Mouse (Mus musculus): ENCODE measurements at regions not wholly inside any gene's neighbourhood (a gene's known extent, or its start where the extent isn't known, plus 50 kb on each side); places are given as distances from the start of the nearest gene placed in this dataset.

DNA sequence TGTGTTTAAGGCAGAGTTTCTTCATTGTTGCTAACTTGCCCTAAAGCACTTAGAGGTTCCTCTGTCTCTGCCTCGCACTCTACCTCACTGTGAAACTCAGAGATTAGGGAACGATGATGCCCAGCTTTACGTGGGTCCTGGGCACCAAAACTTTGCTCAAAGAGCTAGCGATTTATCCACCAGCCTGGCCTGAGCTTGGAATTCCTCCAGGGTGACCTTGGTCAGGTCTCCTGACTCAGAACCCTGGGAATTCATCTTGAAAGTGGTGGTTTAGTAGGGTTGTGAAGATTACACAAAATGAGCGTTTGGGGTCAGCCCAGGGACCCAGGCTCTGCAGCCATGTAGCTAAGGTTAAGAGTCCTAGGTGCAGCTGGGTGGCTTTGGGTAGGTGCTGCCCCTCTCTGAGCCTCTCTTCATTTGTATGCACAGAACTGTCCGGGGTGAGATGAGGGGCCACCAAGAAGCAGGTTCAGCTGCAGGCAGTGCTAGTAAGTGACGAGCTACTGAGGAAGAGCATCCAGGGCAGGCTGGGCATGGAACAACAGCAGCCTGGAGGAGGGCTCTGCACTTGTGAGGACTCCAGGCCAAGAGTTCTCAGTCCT is 62.4 kb upstream of the Trp53i11 start:
- TF ChIP-seq POLR2A (IDR thresholded peaks at IDR 0.05; ENCODE audit: borderline replicate concordance, control insufficient read depth, low read depth, low read length) = no peak
- TF ChIP-seq CTCF (IDR thresholded peaks at IDR 0.05; ENCODE audit: control insufficient read depth, insufficient read depth, low read length) = no peak

All from bone marrow, adult 2 months (tissue).